Mouse (Mus musculus) heart, adult 11 months (tissue): Measurements from ENCODE around the gene Pik3c2g.

Source experiments
- DNase-seq: peaks from one replicate; pipeline ENCODE4 v3.0.0; 2022

Gene Pik3c2g

GRCm38 (mm10) chr6:139738350-139738749 lies 151.3 kb downstream of the Pik3c2g start:
- no peak for DNase-seq

- DNase-seq = peak; percentile 43
These were observed 155.8 kb downstream of the Pik3c2g start for GRCm38 (mm10) chr6:139742693-139743432.

- DNase-seq = no peak
These were observed 159.9 kb downstream of the Pik3c2g start for GRCm38 (mm10) chr6:139746758-139747479.

GRCm38 (mm10) chr6:139748091-139748771 lies 161.2 kb downstream of the Pik3c2g start:
- DNase-seq = no peak

- no peak for DNase-seq
These were observed 163.6 kb downstream of the Pik3c2g start for GRCm38 (mm10) chr6:139750599-139750998.

- DNase-seq = no peak
These were observed 164.0 kb downstream of the Pik3c2g start for GRCm38 (mm10) chr6:139751022-139751421.

GRCm38 (mm10) chr6:139757876-139758275 lies 170.9 kb downstream of the Pik3c2g start:
- DNase-seq = no peak

- DNase-seq = no peak
These were observed 174.0 kb downstream of the Pik3c2g start for GRCm38 (mm10) chr6:139760978-139761377.

- no peak for DNase-seq
These were observed 177.4 kb downstream of the Pik3c2g start for GRCm38 (mm10) chr6:139764398-139764797.

- no peak for DNase-seq
These were observed 182.9 kb downstream of the Pik3c2g start for GRCm38 (mm10) chr6:139769744-139770473.

GRCm38 (mm10) chr6:139770535-139770934 lies 183.5 kb downstream of the Pik3c2g start:
- DNase-seq = no peak

GRCm38 (mm10) chr6:139777576-139778282 lies 190.7 kb downstream of the Pik3c2g start:
- DNase-seq = no peak

- DNase-seq = no peak
These were observed 193.0 kb downstream of the Pik3c2g start for GRCm38 (mm10) chr6:139780028-139780427.

- no peak for DNase-seq
These were observed 202.5 kb downstream of the Pik3c2g start for GRCm38 (mm10) chr6:139789479-139789878.

- DNase-seq = no peak
These were observed 212.7 kb downstream of the Pik3c2g start for GRCm38 (mm10) chr6:139799541-139800226.

GRCm38 (mm10) chr6:139821916-139822315 lies 234.9 kb downstream of the Pik3c2g start:
- DNase-seq = no peak

- no peak for DNase-seq
These were observed 251.2 kb downstream of the Pik3c2g start for GRCm38 (mm10) chr6:139838239-139838638.

- DNase-seq = no peak
These were observed 251.7 kb downstream of the Pik3c2g start for GRCm38 (mm10) chr6:139838713-139839112.

- no peak for DNase-seq
These were observed 252.9 kb downstream of the Pik3c2g start for GRCm38 (mm10) chr6:139839907-139840306.

GRCm38 (mm10) chr6:139841272-139841671 lies 254.3 kb downstream of the Pik3c2g start:
- DNase-seq = no peak

- DNase-seq = peak; percentile 23
These were observed 255.6 kb downstream of the Pik3c2g start for GRCm38 (mm10) chr6:139842626-139843025.

GRCm38 (mm10) chr6:139843531-139843930 lies 256.5 kb downstream of the Pik3c2g start:
- peak; percentile 5 for DNase-seq
